Mouse (Mus musculus) stomach, postnatal 0 days (tissue): ENCODE data around the gene Vps13d.

Experiments used
- CTCF ChIP-seq: IDR thresholded peaks from 2 replicates; pipeline ENCODE4 v1.5.1; 2016; ENCODE audit warnings: antibody characterized with exemption, low read depth, mild to moderate bottlenecking, moderate library complexity
- EP300 ChIP-seq: optimal IDR thresholded peaks from 2 replicates; pipeline ENCODE3; 2016; ENCODE audit warnings: antibody characterized with exemption

DNA sequence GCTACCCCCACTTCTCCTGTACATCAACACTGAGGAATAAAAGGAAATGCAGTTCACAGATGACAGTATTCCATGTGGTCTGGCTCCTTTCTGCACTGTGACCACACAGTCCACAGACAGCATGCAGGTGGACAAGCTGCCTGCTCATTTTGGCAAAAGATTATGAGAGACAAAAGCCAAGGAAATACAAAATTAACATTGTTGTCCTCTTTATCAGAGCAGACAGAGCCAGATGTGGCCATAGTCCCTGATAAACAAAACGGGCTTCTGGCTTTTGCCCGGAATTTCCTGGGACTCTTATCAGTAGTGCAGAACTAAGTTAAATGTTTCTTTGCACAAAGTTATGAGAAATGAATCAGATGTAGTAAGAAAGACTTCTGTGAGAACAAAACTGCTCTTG, 161.4 kb downstream of the Vps13d start:
- TF ChIP-seq CTCF (no peak), EP300 (no peak)
